Mouse (Mus musculus) MEL (cell line): ENCODE data around the gene Arhgap24. TPM values are rescaled to one million over a fixed set of nuclear protein-coding genes. Genes with fewer than 3 reads are reported as not detected.
A peak's percentile ranks its signal among the peaks of the same experiment; 100 is the strongest.
"Not testable (repeated sequence)": the region's sequence is repeated elsewhere in the genome, so short reads cannot be mapped to it uniquely, and the experiment has no call there.

Source experiments
- DNase-seq: peaks from one replicate; pipeline ENCODE4 v3.0.0; 2011; ENCODE audit warnings: low read depth, low spot score
- H3K27ac ChIP-seq: 2 replicates; pipeline ENCODE4 v1.5.1; 2012; ENCODE audit warnings: low read depth, mild to moderate bottlenecking, control low read depth, low read length, moderate library complexity; ENCODE audit not compliant: control insufficient read depth
- H3K27me3 ChIP-seq, 2 experiments: fragments of 150-350 bp in 1 of 2; sonication (generic) in 1 of 2; 2 replicates each; pipeline ENCODE4 v1.6.1; 2012; ENCODE audit warnings: low read length in 2 of 2, mild to moderate bottlenecking in 2 of 2, improper control_type of control experiment in 1 of 2, moderate library complexity in 1 of 2; ENCODE audit not compliant: insufficient read depth in 2 of 2, control insufficient read depth in 1 of 2
- H3K36me3 ChIP-seq, 2 experiments: 2 replicates each; pipeline ENCODE4 v1.6.1; 2012 to 2014; ENCODE audit warnings: low read length in 2 of 2, improper control_type of control experiment in 1 of 2, inconsistent platforms in 1 of 2, mild to moderate bottlenecking in 1 of 2; ENCODE audit not compliant: insufficient read depth in 2 of 2, control insufficient read depth in 1 of 2
- H3K4me1 ChIP-seq, 2 experiments: fragments of 150-350 bp in 1 of 2; sonication (generic) in 1 of 2; 2 replicates each; pipeline ENCODE4 v1.6.1; 2012; ENCODE audit warnings: low read length in 2 of 2, improper control_type of control experiment in 1 of 2, mild to moderate bottlenecking in 1 of 2; ENCODE audit not compliant: insufficient read depth in 2 of 2, control insufficient read depth in 1 of 2
- H3K4me3 ChIP-seq, 2 experiments: fragments of 150-350 bp in 1 of 2; sonication (generic) in 1 of 2; 2 replicates each; pipeline ENCODE4 v1.5.1; 2012; ENCODE audit warnings: low read depth in 2 of 2, low read length in 2 of 2, mild to moderate bottlenecking in 2 of 2, moderate library complexity in 2 of 2, control low read depth in 1 of 2, improper control_type of control experiment in 1 of 2; ENCODE audit not compliant: control insufficient read depth in 1 of 2, insufficient read depth in 1 of 2
- H3K79me2 ChIP-seq: 2 replicates; pipeline ENCODE4 v1.6.1; 2012; ENCODE audit warnings: mild to moderate bottlenecking, low read length, moderate library complexity; ENCODE audit not compliant: control insufficient read depth, poor library complexity, insufficient read depth
- H3K9ac ChIP-seq: 2 replicates; pipeline ENCODE4 v1.6.1; 2012; ENCODE audit warnings: low read depth, mild to moderate bottlenecking, control low read depth, low read length, moderate library complexity; ENCODE audit not compliant: control insufficient read depth, poor library complexity, severe bottlenecking
- H3K9me3 ChIP-seq: fragments of 150-350 bp; sonication (generic); replicated peaks from 2 replicates; pipeline ENCODE4 v1.6.1; 2012; ENCODE audit warnings: mild to moderate bottlenecking, low read length, improper control_type of control experiment, moderate library complexity; ENCODE audit not compliant: insufficient read depth
- CHD1 ChIP-seq: IDR thresholded peaks from 2 replicates; pipeline ENCODE4 v1.6.1; 2012; ENCODE audit warnings: low read depth, mild to moderate bottlenecking, inconsistent platforms, low read length, improper control_type of control experiment
- CHD2 ChIP-seq: IDR thresholded peaks from 2 replicates; pipeline ENCODE4 v1.6.1; 2011; ENCODE audit warnings: low read length, improper control_type of control experiment
- CTCF ChIP-seq, 3 experiments: IDR thresholded peaks in 2 of 3; conservative IDR thresholded peaks in 1 of 3; 2 replicates each; pipeline ENCODE4 v1.5.1; 2011 to 2012; ENCODE audit warnings: low read length in 3 of 3, low read depth in 2 of 3, mild to moderate bottlenecking in 2 of 3, improper control_type of control experiment in 1 of 3, inconsistent platforms in 1 of 3, mixed read lengths in 1 of 3, moderate library complexity in 1 of 3; ENCODE audit not compliant: control insufficient read depth in 1 of 3, insufficient read depth in 1 of 3, poor library complexity in 1 of 3, severe bottlenecking in 1 of 3
- ETS1 ChIP-seq: IDR thresholded peaks from 2 replicates; pipeline ENCODE4 v1.6.1; 2012; ENCODE audit warnings: low read depth, mild to moderate bottlenecking, inconsistent platforms, low read length, improper control_type of control experiment, moderate library complexity
- GATA1 ChIP-seq: IDR thresholded peaks from 2 replicates; pipeline ENCODE4 v1.6.1; 2011; ENCODE audit warnings: low read depth, low read length, improper control_type of control experiment
- JUND ChIP-seq: IDR thresholded peaks from 2 replicates; pipeline ENCODE4 v1.6.1; 2011; ENCODE audit warnings: low read depth, mild to moderate bottlenecking, improper control_type of control experiment, low read length
- KAT2A ChIP-seq: conservative IDR thresholded peaks from 2 replicates; pipeline ENCODE4 v1.6.1; 2012; ENCODE audit warnings: low read depth, low read length, improper control_type of control experiment, inconsistent platforms
- MAFK ChIP-seq: IDR thresholded peaks from 2 replicates; pipeline ENCODE4 v1.6.1; 2011; ENCODE audit warnings: low read depth, mild to moderate bottlenecking, low read length, improper control_type of control experiment, borderline replicate concordance
- MAX ChIP-seq: IDR thresholded peaks from 2 replicates; pipeline ENCODE4 v1.6.1; 2011; ENCODE audit warnings: low read length, improper control_type of control experiment
- NELFE ChIP-seq: IDR thresholded peaks from 2 replicates; pipeline ENCODE4 v1.6.1; 2011; ENCODE audit warnings: low read depth, low read length, improper control_type of control experiment
- POLR2A ChIP-seq, 2 experiments: IDR thresholded peaks; 2 replicates each; pipeline ENCODE4 v1.6.1; 2011 to 2012; ENCODE audit warnings: low read length in 2 of 2, mild to moderate bottlenecking in 2 of 2, control low read depth in 1 of 2, improper control_type of control experiment in 1 of 2, low read depth in 1 of 2, moderate library complexity in 1 of 2; ENCODE audit not compliant: control insufficient read depth in 1 of 2, insufficient read depth in 1 of 2, poor library complexity in 1 of 2
- POLR2AphosphoS5 ChIP-seq: IDR thresholded peaks from 2 replicates; pipeline ENCODE4 v1.6.1; 2012; ENCODE audit warnings: low read depth, borderline replicate concordance, mild to moderate bottlenecking, inconsistent platforms, low read length, moderate library complexity, mixed read lengths
- SMC3 ChIP-seq: IDR thresholded peaks from 2 replicates; pipeline ENCODE4 v1.6.1; 2011; ENCODE audit warnings: low read depth, low read length, improper control_type of control experiment
- polyA plus RNA-seq, 2 experiments: library from polyadenylated mRNA; stranded (reverse) in 1 of 2; unstranded in 1 of 2; fragments of >175 nt in 1 of 2; fragments of >200 nt in 1 of 2; gene quantifications; 2 replicates each; pipeline versions ENCODE4 v1.2.1 to v1.2.4; 2012; ENCODE audit warnings: low replicate concordance in 2 of 2, low read depth in 1 of 2; ENCODE audit not compliant: insufficient read length in 2 of 2, insufficient read depth in 1 of 2, missing spikeins in 1 of 2
- total RNA-seq: library from RNA; depleted of rRNA; stranded (reverse); fragments of 300-350 nt; gene quantifications from 2 replicates; pipeline ENCODE4 v1.2.3, GENCODE M21; 2012

Gene Arhgap24
- total and polyA plus RNA-seq, 3 experiments, result not detected

- no peaks in the 10 kb centered on the region for H3K4me1 ChIP-seq
- no peak overlapping the region for H3K4me3 ChIP-seq
- H3K36me3 ChIP-seq, result no peaks in the 10 kb centered on the region
- no peaks in the 10 kb centered on the region for H3K79me2 ChIP-seq
- TF ChIP-seq POLR2A (IDR thresholded peaks at IDR 0.05; ENCODE audit: control insufficient read depth in 1 of 2, insufficient read depth in 1 of 2, low read depth in 1 of 2, low read length in 2 of 2, poor library complexity in 1 of 2) (no peak), MAFK (no peak), CHD2 (no peak), JUND (no peak), MAX (no peak), CHD1 (no peak), GATA1 (no peak), POLR2AphosphoS5 (no peak), KAT2A (no peak), NELFE (no peak), ETS1 (no peak), SMC3 (no peak)
- no peak overlapping the region for H3K27ac ChIP-seq
- no peak overlapping the region for H3K9ac ChIP-seq
- H3K9me3 ChIP-seq, result no peaks in the 10 kb centered on the region
- H3K27me3 ChIP-seq, result no peaks in the 10 kb centered on the region
- DNase-seq, result no peak
Observed at GRCm38 (mm10) chr5:102868196-102868595, 387.0 kb downstream of the Arhgap24 start.

- H3K4me3 ChIP-seq, H3K9ac ChIP-seq, H3K27me3 ChIP-seq, H3K9me3 ChIP-seq, H3K79me2 ChIP-seq, H3K4me1 ChIP-seq, H3K27ac ChIP-seq, H3K36me3 ChIP-seq, DNase-seq: not testable (repeated sequence)
Observed at GRCm38 (mm10) chr5:102872996-102873395, 391.8 kb downstream of the Arhgap24 start.

- Histone ChIP-seq H3K9ac (no peak overlapping the region), H3K4me1 (no peaks in the 10 kb centered on the region), H3K36me3 (no peaks in the 10 kb centered on the region), H3K27me3 (no peaks in the 10 kb centered on the region), H3K27ac (no peak overlapping the region), H3K4me3 (no peak overlapping the region), H3K9me3 (no peaks in the 10 kb centered on the region), H3K79me2 (no peaks in the 10 kb centered on the region)
- peak; percentile 7 for DNase-seq
- TF ChIP-seq JUND (no peak), CTCF (IDR thresholded peaks at IDR 0.05 in 2 of 3, conservative IDR thresholded peaks at IDR 0.05 in 1 of 3; ENCODE audit: control insufficient read depth in 1 of 3, insufficient read depth in 1 of 3, low read depth in 2 of 3, low read length in 3 of 3, poor library complexity in 1 of 3, severe bottlenecking in 1 of 3) (peak in 1 of 3 experiments; percentile 24; a peak in 1 of 6 replicates)
Observed at GRCm38 (mm10) chr5:102874605-102875298, 393.6 kb downstream of the Arhgap24 start.
